Mouse (Mus musculus) stomach, embryonic 15.5 days (tissue): ENCODE data around the gene Heyl. TPM values are rescaled to one million over a fixed set of nuclear protein-coding genes. Genes with fewer than 3 reads are reported as not detected.
A peak's percentile ranks its signal among the peaks of the same experiment; 100 is the strongest.
"Not testable (repeated sequence)": the region's sequence is repeated elsewhere in the genome, so short reads cannot be mapped to it uniquely, and the experiment has no call there.

Source experiments
- ATAC-seq: fragments of 200-750 bp; cut with Nextera tagmentation; 2 replicates; pipeline ENCODE4 v1.8.0; 2017; ENCODE audit warnings: low read depth, moderate number of reproducible peaks, moderate TSS enrichment; ENCODE audit not compliant: insufficient read depth, low FRiP score
- H3K27ac ChIP-seq: fragments of 300-500 bp; sonication (generic); 2 replicates; pipeline ENCODE4 v1.5.1; 2015; ENCODE audit warnings: mild to moderate bottlenecking, inconsistent platforms
- H3K27me3 ChIP-seq: fragments of 300-500 bp; sonication (generic); replicated peaks from 2 replicates; pipeline ENCODE4 v1.6.1; 2015; ENCODE audit warnings: inconsistent platforms
- H3K36me3 ChIP-seq: fragments of 300-500 bp; sonication (generic); 2 replicates; pipeline ENCODE4 v1.6.1; 2015; ENCODE audit warnings: inconsistent platforms
- H3K4me1 ChIP-seq: fragments of 300-500 bp; sonication (generic); 2 replicates; pipeline ENCODE4 v1.6.1; 2015; ENCODE audit warnings: inconsistent platforms
- H3K4me2 ChIP-seq: fragments of 300-500 bp; sonication (generic); 2 replicates; pipeline ENCODE4 v1.6.1; 2015; ENCODE audit warnings: mild to moderate bottlenecking, inconsistent platforms
- H3K4me3 ChIP-seq: fragments of 300-500 bp; sonication (generic); replicated peaks from 2 replicates; pipeline ENCODE4 v1.5.1; 2015; ENCODE audit warnings: inconsistent platforms
- H3K9ac ChIP-seq: fragments of 300-500 bp; sonication (generic); 2 replicates; pipeline ENCODE4 v1.6.1; 2015; ENCODE audit warnings: inconsistent platforms
- H3K9me3 ChIP-seq: fragments of 300-500 bp; sonication (generic); 2 replicates; pipeline ENCODE4 v1.6.1; 2016; ENCODE audit warnings: inconsistent platforms
- WGBS: fragments of 180-500 bp; shearing (Covaris S2); methylation state at CpG from one replicate; pipeline ENCODE4 v1.1.7; 2015; 5-methylcytosine and 5-hydroxymethylcytosine counted together
- polyA plus RNA-seq: library from polyadenylated mRNA; unstranded; fragments of >200 nt; fragmentation: Nextera tagmentation; extraction: Ambion mirVana; gene quantifications from 2 replicates; pipeline ENCODE4 v1.2.1, GENCODE M21; 2015

The Heyl gene
- polyA plus RNA-seq, 1 experiment from 2014 or later = 14.1 TPM

- Histone ChIP-seq H3K36me3 (no peaks in the 10 kb centered on the region), H3K27ac (no peak within 1 kb of the TSS), H3K4me1 (peaks cover 7% of the 10 kb centered on the region; the same call in 1 of the 2 replicates), H3K4me3 (no peak within 1 kb of the TSS), H3K4me2 (no peak within 1 kb of the TSS), H3K27me3 (no peaks in the 10 kb centered on the region), H3K9ac (no peak within 1 kb of the TSS), H3K9me3 (no peaks in the 10 kb centered on the region)
- WGBS = 65% methylated on average over 5 of the region's 5 CpGs
- no peak for ATAC-seq
These were observed 28.5 kb downstream of the Heyl start, which contains the start of gene Pabpc4 for GRCm38 (mm10) chr4:123261721-123262401. Gene Pabpc4 (plus strand): TSS chr4:123262351.

DNA sequence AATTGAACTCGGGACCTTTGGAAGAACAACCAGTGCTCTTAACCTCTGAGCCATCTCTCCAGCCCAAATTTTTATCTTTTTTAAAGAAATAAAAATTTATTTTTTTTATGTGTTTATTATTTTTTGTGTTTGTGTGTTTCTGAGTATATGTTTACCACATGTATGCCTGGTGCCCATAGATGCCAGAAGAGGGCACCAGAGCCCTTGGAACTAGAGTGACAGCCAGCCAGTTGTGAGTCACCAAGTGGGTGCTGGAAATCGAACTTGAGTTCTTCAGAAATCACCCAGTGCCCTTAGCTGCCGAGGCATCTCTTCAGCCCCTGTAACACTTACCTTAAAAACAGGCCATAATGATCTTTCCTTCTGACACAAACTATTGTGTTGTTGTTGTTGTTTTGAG is 37.7 kb downstream of the Heyl start:
- Histone ChIP-seq H3K4me1 (no peaks in the 10 kb centered on the region), H3K27ac (no peak overlapping the region), H3K27me3 (no peaks in the 10 kb centered on the region), H3K9ac (no peak overlapping the region), H3K4me3 (no peak overlapping the region), H3K36me3 (no peaks in the 10 kb centered on the region), H3K9me3 (no peaks in the 10 kb centered on the region), H3K4me2 (no peak overlapping the region)
- no peak for ATAC-seq
- 84% methylated on average over 3 of the region's 3 CpGs for WGBS

GRCm38 (mm10) chr4:123280117-123280516 is 46.8 kb downstream of the Heyl start:
- Histone ChIP-seq H3K9me3 (no peaks in the 10 kb centered on the region), H3K36me3 (no peaks in the 10 kb centered on the region), H3K27ac (no peak overlapping the region), H3K4me2 (no peak overlapping the region), H3K4me1 (peaks cover 15% of the 10 kb centered on the region), H3K9ac (no peak overlapping the region), H3K27me3 (no peaks in the 10 kb centered on the region), H3K4me3 (no peak overlapping the region)
- ATAC-seq = no peak
- WGBS = 68% methylated on average over 3 of the region's 3 CpGs

DNA sequence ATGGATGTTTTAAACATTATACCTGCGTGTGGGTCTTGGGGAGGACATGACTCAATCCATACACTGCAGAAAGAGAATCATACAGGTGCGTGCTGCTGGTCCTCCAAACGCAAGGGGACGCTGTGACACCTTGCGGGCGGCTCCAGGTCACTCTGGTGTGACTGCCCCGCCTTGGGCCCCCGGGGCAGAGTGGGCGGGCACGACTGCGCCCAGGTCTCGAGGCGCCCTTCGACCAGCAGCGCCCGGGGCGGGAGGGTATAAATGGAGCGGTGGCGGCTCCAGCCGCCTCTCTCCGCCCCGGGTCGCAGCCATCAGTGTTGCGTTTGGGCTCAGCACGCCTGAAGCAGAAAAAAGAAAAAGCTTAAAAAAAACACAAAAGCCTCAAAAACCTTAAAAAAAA is 49.1 kb downstream of the Heyl start:
- WGBS = under 1% methylated on average over 25 of the region's 25 CpGs
- Histone ChIP-seq H3K9me3 (no peaks in the 10 kb centered on the region), H3K9ac (0 out of 2 replicates have a peak overlapping the region, but pooled peaks have one; percentile 19), H3K36me3 (peaks cover 8% of the 10 kb centered on the region), H3K4me3 (peak overlapping the region; percentile 54), H3K27ac (peak overlapping the region; percentile 74), H3K4me1 (peaks cover 24% of the 10 kb centered on the region), H3K27me3 (no peaks in the 10 kb centered on the region), H3K4me2 (peak overlapping the region; percentile 83)
- ATAC-seq = peak; percentile 97

GRCm38 (mm10) chr4:123282915-123283674 is 49.7 kb downstream of the Heyl start:
- Histone ChIP-seq H3K4me3 (peak overlapping the region; percentile 54), H3K9ac (peak overlapping the region; percentile 25; the same call in 1 of the 2 replicates), H3K27ac (peak overlapping the region; percentile 74), H3K36me3 (peaks cover 12% of the 10 kb centered on the region), H3K4me2 (peak overlapping the region; percentile 83), H3K4me1 (peaks cover 24% of the 10 kb centered on the region)
- not testable (repeated sequence) for H3K27me3 ChIP-seq, H3K9me3 ChIP-seq
- ATAC-seq = peak; percentile 37; the same call in 1 of the 2 replicates
- under 1% methylated on average over 52 of the region's 55 CpGs for WGBS

- H3K4me3 ChIP-seq = peak overlapping the region; percentile 54
- ATAC-seq, H3K9me3 ChIP-seq, H3K27me3 ChIP-seq, H3K27ac ChIP-seq: not testable (repeated sequence)
- H3K9ac ChIP-seq = 0 out of 2 replicates have a peak overlapping the region, but pooled peaks have one; percentile 39
- peaks cover 24% of the 10 kb centered on the region for H3K4me1 ChIP-seq
- H3K36me3 ChIP-seq = peaks cover 18% of the 10 kb centered on the region
- under 1% methylated on average over 13 of the region's 15 CpGs for WGBS
- peak overlapping the region; percentile 83 for H3K4me2 ChIP-seq
These were observed 50.3 kb downstream of the Heyl start for GRCm38 (mm10) chr4:123283675-123284064.

GRCm38 (mm10) chr4:123284731-123285624 is 51.6 kb downstream of the Heyl start:
- Histone ChIP-seq H3K36me3 (peaks cover 31% of the 10 kb centered on the region), H3K4me3 (peak overlapping the region; percentile 54), H3K9ac (0 out of 2 replicates have a peak overlapping the region, but pooled peaks have one; percentile 39), H3K4me2 (peak overlapping the region; percentile 83), H3K4me1 (peaks cover 24% of the 10 kb centered on the region), H3K27me3 (no peaks in the 10 kb centered on the region), H3K27ac (no peak overlapping the region), H3K9me3 (no peaks in the 10 kb centered on the region)
- WGBS = 67% methylated on average over 6 of the region's 6 CpGs
- no peak for ATAC-seq

GRCm38 (mm10) chr4:123286790-123287189 is 53.4 kb downstream of the Heyl start:
- ATAC-seq = peak; percentile 48; the same call in 1 of the 2 replicates
- H3K27ac ChIP-seq = no peak overlapping the region
- H3K4me3 ChIP-seq = no peak overlapping the region
- H3K36me3 ChIP-seq = peaks cover 44% of the 10 kb centered on the region
- no peaks in the 10 kb centered on the region for H3K9me3 ChIP-seq
- 85% methylated on average over 2 of the region's 2 CpGs for WGBS
- peaks cover 24% of the 10 kb centered on the region for H3K4me1 ChIP-seq
- no peak overlapping the region for H3K9ac ChIP-seq
- no peak overlapping the region for H3K4me2 ChIP-seq
- no peaks in the 10 kb centered on the region for H3K27me3 ChIP-seq

DNA sequence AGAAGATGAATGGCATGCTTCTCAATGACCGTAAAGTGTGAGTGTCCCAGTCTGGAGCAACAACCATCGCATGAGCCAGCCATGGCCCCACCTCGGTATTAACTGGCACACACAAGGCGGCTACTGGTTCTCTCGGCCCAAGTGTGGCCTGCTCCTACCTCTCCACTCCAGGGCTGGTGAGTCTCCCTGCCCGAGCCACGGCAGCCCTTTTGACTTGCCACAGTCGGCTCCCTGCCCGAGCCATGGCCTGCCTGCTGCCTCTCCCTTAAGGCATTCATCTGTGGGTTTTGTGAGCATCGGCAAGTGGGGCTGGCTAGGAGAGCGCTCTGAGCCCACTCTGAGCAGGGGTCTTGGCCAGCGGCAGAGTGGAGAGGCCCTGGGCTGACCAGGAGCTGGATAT is 55.7 kb downstream of the Heyl start:
- peaks cover 20% of the 10 kb centered on the region for H3K4me1 ChIP-seq
- no peak overlapping the region for H3K27ac ChIP-seq
- H3K4me2 ChIP-seq = no peak overlapping the region
- H3K9me3 ChIP-seq = no peaks in the 10 kb centered on the region
- H3K36me3 ChIP-seq = peaks cover 62% of the 10 kb centered on the region
- 88% methylated on average over 12 of the region's 12 CpGs for WGBS
- ATAC-seq = no peak
- H3K27me3 ChIP-seq = no peaks in the 10 kb centered on the region
- no peak overlapping the region for H3K9ac ChIP-seq
- H3K4me3 ChIP-seq = no peak overlapping the region

DNA sequence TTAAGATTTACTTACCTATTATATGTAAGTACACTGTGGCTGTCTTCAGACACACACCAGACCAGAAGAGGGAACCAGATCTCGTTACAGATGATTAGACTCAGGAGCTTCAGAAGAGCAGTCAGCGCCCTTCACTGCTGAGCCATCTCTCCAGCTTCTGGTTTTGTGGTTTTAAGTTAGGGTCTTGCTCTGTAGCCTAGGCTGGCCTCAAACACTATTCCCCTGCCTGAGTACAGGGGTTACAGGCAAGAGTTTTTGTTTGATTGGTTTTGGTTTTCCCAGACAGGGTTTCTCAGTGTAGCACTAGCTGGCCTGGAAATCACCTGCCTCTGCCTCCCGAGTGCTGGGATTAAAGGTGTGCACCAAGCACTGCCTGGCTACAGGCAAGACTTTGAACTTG is 59.0 kb downstream of the Heyl start:
- H3K36me3 ChIP-seq = peaks cover 82% of the 10 kb centered on the region
- no peak overlapping the region for H3K4me2 ChIP-seq
- 86% methylated on average over 3 of the region's 3 CpGs for WGBS
- no peaks in the 10 kb centered on the region for H3K4me1 ChIP-seq
- H3K9ac ChIP-seq = no peak overlapping the region
- no peak for ATAC-seq
- no peaks in the 10 kb centered on the region for H3K9me3 ChIP-seq
- H3K27ac ChIP-seq = no peak overlapping the region
- no peak overlapping the region for H3K4me3 ChIP-seq
- no peaks in the 10 kb centered on the region for H3K27me3 ChIP-seq

- no peak overlapping the region for H3K9ac ChIP-seq
- H3K9me3 ChIP-seq = no peaks in the 10 kb centered on the region
- H3K4me3 ChIP-seq = no peak overlapping the region
- ATAC-seq = no peak
- H3K27me3 ChIP-seq = no peaks in the 10 kb centered on the region
- peaks cover 80% of the 10 kb centered on the region for H3K36me3 ChIP-seq
- no peak overlapping the region for H3K27ac ChIP-seq
- 81% methylated on average over 7 of the region's 7 CpGs for WGBS
- no peak overlapping the region for H3K4me2 ChIP-seq
- H3K4me1 ChIP-seq = no peaks in the 10 kb centered on the region
These were observed 59.6 kb downstream of the Heyl start for GRCm38 (mm10) chr4:123292989-123293388.
